Mouse (Mus musculus): ENCODE measurements at regions not wholly inside any gene's neighbourhood (a gene's known extent, or its start where the extent isn't known, plus 50 kb on each side); places are given as distances from the start of the nearest gene placed in this dataset.

- no peak for DNase-seq (ENCODE audit: low spot score)
These were observed 408.2 kb downstream of the Cdh26 start for GRCm38 (mm10) chr2:178838571-178838970.

GRCm38 (mm10) chr2:178840975-178841374 lies 410.6 kb downstream of the Cdh26 start:
- no peaks in the 10 kb centered on the region for H3K27me3 ChIP-seq (ENCODE audit: low read depth, poor library complexity, severe bottlenecking)
- WGBS = 53% methylated on average over 2 of the region's 2 CpGs

More at GRCm38 (mm10) chr2:178838571-178838970, 408.2 kb downstream of the Cdh26 start:
- Histone ChIP-seq H3K4me3 (no peak overlapping the region), H3K27ac (peak overlapping the region; percentile 36; the same call in 1 of the 2 replicates), H3K4me1 (peaks cover 41% of the 10 kb centered on the region), H3K36me3 (no peaks in the 10 kb centered on the region), H3K27me3 (ENCODE audit: low read depth, poor library complexity, severe bottlenecking) (no peaks in the 10 kb centered on the region), H3K9me3 (replicated peaks) (no peaks in the 10 kb centered on the region)
- 40% methylated on average over 6 of the region's 6 CpGs for WGBS

DNA sequence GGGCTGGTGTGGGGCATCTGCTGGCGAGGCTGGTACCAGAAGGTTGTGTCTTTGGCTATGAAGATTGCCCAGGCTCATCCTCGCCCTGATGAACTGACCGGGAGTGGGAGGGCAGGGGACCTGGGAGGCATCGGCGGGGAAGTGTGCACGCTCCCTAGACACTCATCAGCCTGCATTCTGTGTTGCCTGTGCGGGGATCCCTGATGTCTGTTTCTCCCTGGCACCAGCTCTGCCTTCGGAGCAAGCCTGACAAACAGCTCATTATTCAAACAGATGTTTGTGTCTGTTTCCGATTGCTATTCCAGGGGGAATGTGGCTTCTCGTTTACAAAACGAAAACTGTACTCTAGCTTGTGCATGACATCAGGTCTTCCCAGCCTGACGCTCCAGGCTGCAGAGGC lies 412.3 kb downstream of the Cdh26 start:
- H3K4me1 ChIP-seq = peaks cover 41% of the 10 kb centered on the region
- DNase-seq (ENCODE audit: low spot score) = no peak
- no peaks in the 10 kb centered on the region for H3K27me3 ChIP-seq (ENCODE audit: low read depth, poor library complexity, severe bottlenecking)
- H3K36me3 ChIP-seq = no peaks in the 10 kb centered on the region
- no peak overlapping the region for H3K27ac ChIP-seq
- no peak overlapping the region for H3K4me3 ChIP-seq
- 68% methylated on average over 12 of the region's 12 CpGs for WGBS
- H3K9me3 ChIP-seq (replicated peaks) = no peaks in the 10 kb centered on the region

More at GRCm38 (mm10) chr2:178840975-178841374, 410.6 kb downstream of the Cdh26 start:
- Histone ChIP-seq H3K27ac (0 out of 2 replicates have a peak overlapping the region, but pooled peaks have one; percentile 14), H3K4me1 (peaks cover 41% of the 10 kb centered on the region), H3K4me3 (no peak overlapping the region), H3K9me3 (replicated peaks) (no peaks in the 10 kb centered on the region), H3K36me3 (no peaks in the 10 kb centered on the region)
- DNase-seq (ENCODE audit: low spot score) = no peak

- 96% methylated on average over 3 of the region's 3 CpGs for WGBS
- DNase-seq (ENCODE audit: low spot score) = no peak
- H3K4me1 ChIP-seq = peaks cover 38% of the 10 kb centered on the region
- no peak overlapping the region for H3K27ac ChIP-seq
- no peaks in the 10 kb centered on the region for H3K9me3 ChIP-seq (replicated peaks)
- H3K36me3 ChIP-seq = no peaks in the 10 kb centered on the region
- H3K4me3 ChIP-seq = no peak overlapping the region
- H3K27me3 ChIP-seq (ENCODE audit: low read depth, poor library complexity, severe bottlenecking) = no peaks in the 10 kb centered on the region
These were observed 413.1 kb downstream of the Cdh26 start for GRCm38 (mm10) chr2:178843458-178843857.

GRCm38 (mm10) chr2:178844561-178844960 lies 414.2 kb downstream of the Cdh26 start:
- Histone ChIP-seq H3K27ac (no peak overlapping the region), H3K4me3 (no peak overlapping the region), H3K27me3 (ENCODE audit: low read depth, poor library complexity, severe bottlenecking) (no peaks in the 10 kb centered on the region), H3K36me3 (no peaks in the 10 kb centered on the region), H3K9me3 (replicated peaks) (no peaks in the 10 kb centered on the region), H3K4me1 (peaks cover 27% of the 10 kb centered on the region)
- no peak for DNase-seq (ENCODE audit: low spot score)
- 78% methylated on average over 4 of the region's 4 CpGs for WGBS

- Histone ChIP-seq H3K36me3 (no peaks in the 10 kb centered on the region), H3K4me1 (peaks cover 42% of the 10 kb centered on the region), H3K9me3 (replicated peaks) (no peaks in the 10 kb centered on the region), H3K4me3 (no peak overlapping the region), H3K27ac (no peak overlapping the region), H3K27me3 (ENCODE audit: low read depth, poor library complexity, severe bottlenecking) (no peaks in the 10 kb centered on the region)
- no peak for DNase-seq (ENCODE audit: low spot score)
- WGBS = 89% methylated on average over 10 of the region's 10 CpGs
These were observed 420.0 kb downstream of the Cdh26 start for GRCm38 (mm10) chr2:178850320-178850719.

- WGBS = 89% methylated on average over 11 of the region's 11 CpGs
- peaks cover 47% of the 10 kb centered on the region for H3K4me1 ChIP-seq
- no peaks in the 10 kb centered on the region for H3K27me3 ChIP-seq (ENCODE audit: low read depth, poor library complexity, severe bottlenecking)
- no peaks in the 10 kb centered on the region for H3K9me3 ChIP-seq (replicated peaks)
- no peaks in the 10 kb centered on the region for H3K36me3 ChIP-seq
- no peak overlapping the region for H3K4me3 ChIP-seq
- H3K27ac ChIP-seq = no peak overlapping the region
- DNase-seq (ENCODE audit: low spot score) = no peak
These were observed 420.4 kb downstream of the Cdh26 start for GRCm38 (mm10) chr2:178850769-178851168.

DNA sequence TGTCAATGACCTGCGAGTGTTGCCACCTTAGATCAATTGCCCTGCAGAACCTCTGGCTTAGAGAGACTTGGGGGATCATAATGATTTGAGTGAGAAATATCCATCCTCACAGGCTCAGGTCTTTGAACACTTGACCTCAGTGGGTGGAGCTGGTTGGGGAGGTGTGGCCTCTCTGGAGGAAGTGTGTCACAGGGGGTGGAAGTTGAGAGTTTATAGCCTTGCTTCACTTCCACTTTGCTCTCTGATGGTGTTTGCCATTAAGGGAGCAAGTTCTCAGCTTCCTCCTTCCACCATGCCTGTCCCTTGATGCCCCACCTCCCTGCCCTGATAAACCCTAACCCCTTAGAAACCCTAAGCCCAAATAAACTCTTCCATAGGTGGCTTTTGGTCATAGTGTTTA lies 423.7 kb downstream of the Cdh26 start:
- no peak for DNase-seq (ENCODE audit: low spot score)
- Histone ChIP-seq H3K27ac (no peak overlapping the region; the same call in 1 of the 2 replicates), H3K4me3 (no peak overlapping the region), H3K36me3 (no peaks in the 10 kb centered on the region), H3K4me1 (peaks cover 50% of the 10 kb centered on the region), H3K27me3 (ENCODE audit: low read depth, poor library complexity, severe bottlenecking) (no peaks in the 10 kb centered on the region), H3K9me3 (replicated peaks) (no peaks in the 10 kb centered on the region)
- WGBS = 81% methylated on average over 1 of the region's 1 CpGs

DNA sequence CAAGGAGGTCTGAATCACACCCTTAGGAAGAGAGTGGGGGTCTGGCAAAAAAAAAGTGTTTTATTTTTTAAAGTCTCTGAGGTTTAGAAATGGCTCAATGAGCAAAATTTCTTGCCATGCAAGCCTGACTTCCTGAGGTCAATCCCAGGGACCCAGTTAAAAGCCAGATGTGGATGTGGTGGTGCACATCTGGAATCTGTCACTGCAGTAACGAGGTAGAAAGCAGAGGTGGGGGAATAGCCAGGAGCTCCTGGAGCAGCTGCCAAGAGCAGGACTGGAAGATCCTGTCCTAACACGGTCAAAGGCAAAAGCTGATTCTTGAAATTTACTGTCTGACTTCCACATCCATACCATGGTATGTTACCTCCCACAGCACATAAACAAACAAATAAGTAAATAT lies 424.4 kb downstream of the Cdh26 start:
- Histone ChIP-seq H3K27ac (peak overlapping the region; percentile 25; the same call in 1 of the 2 replicates), H3K4me1 (peaks cover 50% of the 10 kb centered on the region), H3K27me3 (ENCODE audit: low read depth, poor library complexity, severe bottlenecking) (no peaks in the 10 kb centered on the region), H3K9me3 (replicated peaks) (no peaks in the 10 kb centered on the region), H3K4me3 (no peak overlapping the region), H3K36me3 (no peaks in the 10 kb centered on the region)
- 13% methylated on average over 2 of the region's 2 CpGs for WGBS
- peak; percentile 55 for DNase-seq (ENCODE audit: low spot score)

- no peaks in the 10 kb centered on the region for H3K36me3 ChIP-seq
- H3K27me3 ChIP-seq (ENCODE audit: low read depth, poor library complexity, severe bottlenecking) = no peaks in the 10 kb centered on the region
- no peak overlapping the region for H3K27ac ChIP-seq
- no peaks in the 10 kb centered on the region for H3K9me3 ChIP-seq (replicated peaks)
- no peak for DNase-seq (ENCODE audit: low spot score)
- peaks cover 21% of the 10 kb centered on the region for H3K4me1 ChIP-seq
- no peak overlapping the region for H3K4me3 ChIP-seq
These were observed 432.3 kb downstream of the Cdh26 start for GRCm38 (mm10) chr2:178862620-178863019.

DNA sequence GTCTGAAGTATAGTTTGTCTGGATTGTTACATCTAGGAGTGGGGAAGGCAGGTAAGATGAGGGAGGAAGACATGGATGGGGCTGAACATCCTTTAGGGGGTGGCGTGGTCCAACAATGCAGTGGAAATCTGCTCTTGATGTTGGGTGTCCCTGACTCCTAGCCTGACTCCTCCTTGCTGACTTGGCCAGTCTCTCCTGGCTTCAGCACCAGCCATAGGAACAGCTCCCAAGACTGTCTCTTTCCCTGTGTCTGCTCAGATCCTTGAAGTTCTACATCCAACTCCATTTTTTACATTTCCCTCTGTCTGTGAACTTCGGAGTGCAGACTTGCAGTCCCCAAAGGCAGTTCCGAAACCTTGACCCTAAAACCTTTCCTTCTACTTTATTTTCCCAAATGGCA lies 436.8 kb downstream of the Cdh26 start:
- no peaks in the 10 kb centered on the region for H3K9me3 ChIP-seq (replicated peaks)
- 66% methylated on average over 3 of the region's 3 CpGs for WGBS
- H3K4me1 ChIP-seq = peaks cover under 1% of the 10 kb centered on the region; the same call in 1 of the 2 replicates
- no peak overlapping the region for H3K27ac ChIP-seq
- no peak overlapping the region for H3K4me3 ChIP-seq
- H3K27me3 ChIP-seq (ENCODE audit: low read depth, poor library complexity, severe bottlenecking) = no peaks in the 10 kb centered on the region
- peak; percentile 78 for DNase-seq (ENCODE audit: low spot score)
- H3K36me3 ChIP-seq = no peaks in the 10 kb centered on the region

DNA sequence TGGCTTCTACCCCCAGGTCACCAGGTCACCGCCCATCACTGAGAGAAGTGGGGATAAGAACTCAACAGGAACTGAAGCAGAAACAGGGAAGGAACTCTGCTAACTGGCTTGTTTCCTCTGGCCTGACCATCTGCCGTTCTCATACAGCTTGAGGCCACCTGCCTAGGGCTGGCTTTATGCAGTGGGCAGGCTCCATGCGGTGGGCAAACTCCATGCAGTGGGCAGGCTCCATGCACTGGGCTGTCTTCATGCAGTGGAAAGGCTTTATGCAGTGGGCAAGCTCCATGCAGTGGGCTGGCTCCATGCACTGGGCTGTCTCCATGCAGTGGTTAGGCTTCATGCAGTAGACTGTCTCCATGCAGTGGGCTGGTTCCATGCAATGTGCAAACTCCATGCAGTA lies 438.8 kb downstream of the Cdh26 start:
- H3K36me3 ChIP-seq = no peaks in the 10 kb centered on the region
- 96% methylated on average over 3 of the region's 3 CpGs for WGBS
- H3K27ac ChIP-seq = no peak overlapping the region
- no peaks in the 10 kb centered on the region for H3K9me3 ChIP-seq (replicated peaks)
- DNase-seq (ENCODE audit: low spot score) = no peak
- no peak overlapping the region for H3K4me3 ChIP-seq
- no peaks in the 10 kb centered on the region for H3K4me1 ChIP-seq
- H3K27me3 ChIP-seq (ENCODE audit: low read depth, poor library complexity, severe bottlenecking) = no peaks in the 10 kb centered on the region

GRCm38 (mm10) chr2:178878436-178878835 lies 448.1 kb downstream of the Cdh26 start:
- Histone ChIP-seq H3K4me3 (no peak overlapping the region), H3K27ac (no peak overlapping the region), H3K36me3 (no peaks in the 10 kb centered on the region), H3K27me3 (ENCODE audit: low read depth, poor library complexity, severe bottlenecking) (no peaks in the 10 kb centered on the region), H3K4me1 (no peaks in the 10 kb centered on the region), H3K9me3 (replicated peaks) (no peaks in the 10 kb centered on the region)
- no peak for DNase-seq (ENCODE audit: low spot score)
- WGBS = 93% methylated on average over 12 of the region's 12 CpGs

- Histone ChIP-seq H3K27me3 (ENCODE audit: low read depth, poor library complexity, severe bottlenecking) (no peaks in the 10 kb centered on the region), H3K36me3 (no peaks in the 10 kb centered on the region), H3K4me3 (no peak overlapping the region), H3K4me1 (no peaks in the 10 kb centered on the region), H3K9me3 (replicated peaks) (no peaks in the 10 kb centered on the region), H3K27ac (no peak overlapping the region)
- peak; percentile 42 for DNase-seq (ENCODE audit: low spot score)
- 55% methylated on average over 5 of the region's 5 CpGs for WGBS
These were observed 455.4 kb downstream of the Cdh26 start for GRCm38 (mm10) chr2:178885686-178886085.

Data from limb, embryonic 10.5 days (tissue).